Mouse (Mus musculus): ENCODE results near the gene Cdip1. TPM values are rescaled to one million over a fixed set of nuclear protein-coding genes. Genes with fewer than 3 reads are reported as not detected.

Cdip1 gene
- polyA plus RNA-seq, 2 experiments from 2014 or later, result 32.8 to 56.2 TPM

DNA sequence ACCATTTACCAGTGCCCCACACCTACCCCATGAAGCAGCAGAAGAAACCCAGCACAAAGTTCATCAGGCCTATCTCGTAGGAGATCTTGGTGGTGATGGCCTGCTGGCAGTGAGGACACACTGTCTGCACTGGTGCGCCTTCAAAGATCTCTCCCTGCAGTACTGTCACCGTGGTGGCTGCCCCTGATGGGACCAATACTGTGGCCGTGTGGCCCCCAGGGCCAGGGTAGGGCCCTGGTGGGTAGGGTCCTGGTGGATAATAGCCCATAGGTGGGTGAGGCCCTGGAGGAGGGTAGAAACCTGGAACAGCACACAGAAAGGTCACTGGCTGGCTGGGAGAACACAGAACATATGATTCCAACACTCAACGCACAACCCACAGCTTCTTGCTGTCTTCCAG, 21.4 kb downstream of the Cdip1 start:
- ATAC-seq, result no peak

DNA sequence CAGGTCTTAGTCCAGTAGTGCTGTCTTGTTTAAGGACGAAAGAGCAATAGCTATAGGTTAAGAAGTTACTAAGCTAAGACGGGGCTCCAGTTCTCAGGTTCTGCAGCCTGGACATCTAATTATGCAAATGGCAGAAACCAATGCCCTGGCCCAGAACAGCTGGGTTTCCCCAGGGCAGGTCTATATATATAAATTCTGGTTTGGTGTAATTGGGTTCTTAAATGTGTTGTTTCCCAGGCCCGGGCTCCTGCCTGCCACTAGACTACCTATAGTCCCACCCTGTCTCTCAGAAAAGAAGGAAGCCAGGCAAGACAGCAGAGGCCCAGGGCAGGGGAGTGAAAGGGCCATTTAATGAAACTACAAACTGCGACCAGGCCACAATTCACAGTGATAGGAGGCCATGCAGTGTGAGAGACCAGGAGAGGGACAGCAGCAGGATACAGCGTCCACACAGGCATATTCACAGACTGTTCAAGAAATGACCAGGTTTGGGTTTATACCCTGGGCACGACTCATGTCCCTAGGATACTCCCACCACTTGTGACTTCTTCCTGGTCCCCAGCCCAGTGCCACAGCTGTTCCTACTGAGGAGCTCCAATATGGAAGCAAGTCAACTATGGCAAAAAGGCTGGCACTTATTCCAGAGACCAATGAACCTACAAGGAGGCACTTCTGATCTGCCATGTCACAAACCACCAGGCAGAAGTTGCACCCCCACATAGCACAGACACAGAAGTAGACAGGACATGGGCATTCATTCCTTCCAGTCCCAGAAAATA, 22.9 kb downstream of the Cdip1 start:
- no peak for ATAC-seq

DNA sequence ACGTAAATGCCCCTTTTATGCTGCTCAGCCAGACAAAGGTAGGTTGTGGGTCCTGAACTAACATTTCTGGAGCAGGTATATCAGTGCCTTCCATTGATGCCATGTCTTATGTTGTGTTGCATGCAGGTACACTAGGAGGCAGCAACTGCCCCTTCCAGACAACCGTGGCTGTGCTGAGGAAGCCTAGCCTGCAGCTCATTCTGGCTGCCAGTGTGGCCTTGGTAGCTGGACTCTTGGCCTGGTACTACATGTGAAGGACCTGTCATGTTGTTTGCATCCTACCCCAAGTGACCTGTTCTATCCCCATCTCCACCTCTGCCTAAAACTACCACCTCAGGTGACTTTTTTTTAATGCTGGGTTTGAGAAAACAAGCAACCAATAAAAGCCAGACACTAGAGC, 24.2 kb downstream of the Cdip1 start:
- ATAC-seq, result no peak

DNA sequence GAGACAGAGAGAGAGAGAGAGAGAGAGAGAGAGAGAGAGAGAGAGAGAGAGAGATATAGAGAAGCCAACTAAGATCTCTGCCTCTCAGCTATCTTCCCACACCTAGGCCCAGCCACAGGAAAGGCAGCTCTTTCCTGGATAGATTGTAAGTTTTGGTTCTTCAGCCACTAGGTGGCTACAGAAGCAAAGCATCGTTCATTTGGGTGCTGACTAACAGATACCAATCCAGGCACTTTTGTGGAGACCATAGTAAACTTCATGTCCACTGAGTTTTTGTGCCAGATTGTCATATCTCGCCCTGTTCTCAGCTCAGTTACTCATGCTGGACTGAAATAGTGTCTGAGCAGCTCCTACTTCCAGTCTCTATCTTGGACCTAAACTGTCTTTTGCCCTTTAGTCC, 26.8 kb downstream of the Cdip1 start:
- peak; percentile 86 for ATAC-seq

DNA sequence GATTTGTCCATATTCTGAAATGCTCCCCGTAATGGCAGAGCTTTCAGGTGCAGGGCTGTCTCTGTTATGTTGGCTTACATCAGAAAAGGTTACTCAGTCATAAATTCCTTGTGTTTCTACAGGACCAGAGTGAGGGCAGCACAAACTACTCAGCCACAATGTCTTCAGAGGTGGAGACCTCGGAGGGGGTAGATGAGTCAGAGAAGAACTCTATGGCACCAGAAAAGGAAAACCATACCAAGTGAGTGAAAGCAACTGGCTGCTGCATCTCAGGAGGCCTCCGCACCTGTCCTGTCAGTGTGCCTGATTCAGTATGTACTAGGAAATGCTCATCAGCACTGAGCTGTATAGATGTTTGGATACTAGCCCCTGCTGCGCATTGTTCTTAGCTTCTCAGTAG, 27.7 kb downstream of the Cdip1 start:
- no peak for ATAC-seq

DNA sequence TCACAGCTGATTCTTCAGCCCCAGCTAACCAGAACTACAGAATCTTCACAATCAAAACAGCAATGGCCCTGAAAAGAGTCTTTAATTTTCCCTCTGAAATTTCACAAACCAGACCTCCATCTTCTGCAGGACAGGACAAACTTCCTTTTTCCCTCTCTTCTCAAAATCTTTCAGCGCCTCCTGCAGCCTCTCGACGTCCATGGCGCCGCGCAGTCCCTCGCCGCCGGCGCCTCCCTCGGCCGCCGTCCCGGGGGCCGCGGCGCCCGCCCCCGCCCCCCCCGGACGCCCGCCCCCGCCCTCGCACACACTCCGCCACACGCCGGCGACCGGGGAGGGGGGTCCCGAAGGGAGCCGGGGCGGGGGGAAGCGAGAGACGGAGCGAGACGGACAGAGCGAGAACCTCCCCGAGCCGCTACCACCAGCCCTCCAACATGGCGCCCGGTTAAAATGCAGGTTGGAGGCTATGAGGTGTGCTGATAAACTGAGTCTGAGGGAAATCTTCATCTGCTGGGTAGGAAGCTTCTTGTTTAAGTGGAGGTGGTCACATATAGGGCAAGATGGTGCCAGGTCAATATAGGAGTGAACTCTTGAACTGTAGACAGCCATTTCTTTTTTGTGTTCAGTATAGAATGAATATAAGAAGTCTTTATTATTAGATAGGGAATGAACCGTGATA, 33.3 kb downstream of the Cdip1 start:
- peak; percentile 74 for ATAC-seq

DNA sequence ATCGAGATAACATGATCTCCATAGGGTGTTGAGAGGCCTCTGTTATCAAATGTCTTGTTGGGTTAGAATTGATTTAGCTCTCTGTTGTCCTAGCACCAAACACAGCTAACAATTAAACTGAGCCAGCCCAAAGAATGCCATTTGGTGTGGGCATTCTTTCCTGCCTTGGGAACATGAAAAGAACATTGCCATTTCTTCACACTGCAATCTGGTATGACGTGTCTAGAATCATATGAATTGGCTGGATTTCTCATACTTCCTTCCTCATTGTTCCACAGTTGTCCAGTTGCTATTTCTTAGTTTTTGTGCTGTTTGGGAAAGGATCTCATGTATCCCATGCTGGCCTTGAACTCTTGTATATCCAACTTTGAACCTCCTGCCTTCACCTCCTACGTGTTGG, 36.0 kb downstream of the Cdip1 start:
- no peak for ATAC-seq

DNA sequence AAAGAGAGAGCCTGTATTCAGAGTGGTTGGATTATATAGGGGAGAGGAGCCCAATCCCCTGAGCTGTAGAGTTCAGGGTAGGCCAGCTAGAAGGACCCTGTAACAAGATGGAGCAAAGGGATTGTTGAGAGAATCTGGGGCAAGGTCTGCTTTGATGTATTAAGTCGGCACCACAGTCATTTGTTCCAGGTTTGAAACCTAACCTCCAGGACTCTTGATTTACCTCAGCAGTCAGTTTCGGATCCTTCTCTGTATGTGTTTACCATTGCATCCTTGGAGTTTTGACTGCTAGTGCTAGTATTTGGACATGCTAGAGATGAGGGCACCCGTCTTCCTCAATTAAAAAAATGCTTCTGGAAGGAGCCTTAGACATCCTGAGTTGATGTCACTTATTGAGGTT, 37.9 kb downstream of the Cdip1 start:
- no peak for ATAC-seq

DNA sequence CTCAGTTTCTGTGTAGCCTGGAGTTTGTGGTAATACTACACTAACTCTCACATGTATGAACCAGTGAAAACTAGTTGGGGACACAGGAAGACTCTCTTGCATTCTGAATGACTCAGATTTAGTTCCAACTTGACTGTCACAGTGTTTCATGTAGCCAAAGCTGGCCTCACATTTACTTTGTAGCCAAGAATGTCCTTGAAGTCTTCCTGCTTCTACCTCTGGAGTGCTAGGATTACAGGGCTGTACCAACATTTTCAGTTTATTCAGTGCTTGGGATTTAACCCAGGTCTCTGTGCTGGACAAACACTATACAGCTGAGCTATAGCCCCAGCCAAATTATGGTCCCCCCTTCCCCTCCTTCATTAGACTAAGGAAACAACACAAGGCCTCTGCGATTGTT, 47.9 kb downstream of the Cdip1 start:
- no peak for ATAC-seq

DNA sequence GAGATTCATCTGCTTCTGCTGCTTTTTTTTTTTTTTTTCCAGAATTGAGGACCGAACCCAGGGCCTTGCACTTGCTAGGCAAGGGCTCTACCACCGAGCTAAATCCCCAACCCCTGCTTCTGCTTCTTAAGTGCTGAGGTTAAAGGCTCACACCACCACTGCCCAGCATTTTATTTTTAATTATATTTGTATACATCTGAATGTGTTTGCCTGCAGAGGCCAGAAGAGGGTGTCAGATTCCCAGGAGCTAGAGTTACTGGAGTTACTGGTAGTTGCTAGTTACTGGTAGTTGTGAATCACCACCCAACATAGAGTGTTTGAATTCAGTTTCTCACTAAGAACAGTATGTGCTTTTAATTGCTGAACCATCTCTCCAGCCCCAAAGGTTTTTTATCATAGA, 50.1 kb downstream of the Cdip1 start:
- no peak for ATAC-seq

DNA sequence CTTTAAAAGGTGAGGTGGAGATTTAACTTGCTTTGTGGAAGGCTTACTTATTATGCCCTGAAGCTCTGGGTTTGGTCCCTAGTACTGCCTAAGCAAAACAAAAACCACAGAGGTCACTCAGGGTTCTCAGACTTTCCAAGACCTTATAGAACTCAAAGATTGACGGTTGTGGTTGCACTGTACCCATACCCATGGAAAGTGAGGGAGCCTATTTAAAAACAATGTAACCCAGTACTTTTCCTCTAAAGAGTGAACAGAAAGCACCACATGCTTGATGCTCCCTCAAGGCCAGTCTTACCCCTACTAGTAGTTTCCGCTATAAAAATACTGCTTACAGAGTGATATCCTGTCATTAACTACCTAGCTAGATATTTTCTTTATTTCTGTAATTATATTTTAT, 53.8 kb downstream of the Cdip1 start:
- ATAC-seq, result peak; percentile 77

DNA sequence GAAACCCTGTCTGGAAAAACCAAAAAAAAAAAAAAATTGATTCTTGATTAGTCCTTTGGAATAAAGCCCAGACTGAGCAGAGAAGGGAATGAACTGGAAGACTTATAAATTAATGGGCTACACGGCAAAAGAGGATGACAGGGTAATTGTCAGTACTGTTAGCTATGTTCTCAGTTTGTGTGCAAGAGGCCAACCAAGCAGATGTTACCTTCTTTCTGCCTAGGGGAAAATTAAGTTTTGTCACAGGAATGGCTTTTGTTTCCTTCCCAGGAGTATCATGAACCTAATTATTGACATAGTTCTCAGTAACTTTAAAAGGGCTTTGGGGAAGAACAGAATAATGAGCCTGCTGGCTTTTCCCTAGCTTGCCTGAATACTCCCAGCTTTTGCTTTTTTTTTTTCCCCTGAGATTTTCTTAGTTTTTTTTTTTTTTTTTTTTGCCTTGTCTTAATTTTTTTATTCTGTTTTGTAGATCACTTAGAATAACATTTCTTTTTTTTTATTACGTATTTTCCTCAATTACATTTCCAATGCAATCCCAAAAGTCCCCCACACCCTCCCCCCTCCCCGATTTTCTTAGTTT, 59.2 kb downstream of the Cdip1 start:
- no peak for ATAC-seq

DNA sequence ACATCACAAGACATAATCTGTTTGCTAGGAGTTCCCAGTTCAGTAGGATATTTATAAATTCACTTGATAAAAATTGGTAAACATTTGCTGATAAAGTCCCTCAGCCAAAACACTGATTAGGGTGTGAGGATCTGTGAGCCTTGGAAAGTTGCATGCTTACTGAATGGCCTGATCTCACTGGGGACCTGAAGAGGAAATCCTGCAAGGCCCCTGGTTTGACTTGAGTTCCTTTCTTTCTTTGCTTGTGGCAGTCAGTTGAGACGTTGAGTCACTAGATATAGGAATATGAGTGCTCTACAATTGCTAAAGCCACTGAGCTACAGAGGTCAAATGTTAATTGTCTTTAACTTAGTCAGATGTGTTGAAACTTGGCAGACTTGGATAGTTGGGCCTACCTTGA, 62.1 kb downstream of the Cdip1 start:
- ATAC-seq, result no peak

DNA sequence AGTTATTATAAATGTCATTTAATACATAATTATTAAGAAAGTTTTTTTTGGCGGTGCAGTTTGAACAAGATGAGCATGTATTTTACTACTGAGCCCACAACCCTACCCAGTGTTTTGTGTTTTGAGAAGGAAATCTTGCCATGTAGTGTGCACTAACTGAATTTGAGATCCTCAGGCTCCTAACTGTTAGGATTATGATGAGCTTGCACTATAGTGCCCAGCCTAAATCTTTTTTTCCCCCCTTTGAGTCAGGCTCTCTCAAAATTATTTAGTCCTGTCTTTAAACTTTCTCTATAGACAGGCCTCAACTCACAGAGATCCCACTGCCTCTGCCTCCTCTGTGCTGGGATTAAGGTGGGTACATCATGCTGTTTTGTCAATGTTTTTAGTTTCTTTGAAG, 62.6 kb downstream of the Cdip1 start:
- ATAC-seq, result no peak

DNA sequence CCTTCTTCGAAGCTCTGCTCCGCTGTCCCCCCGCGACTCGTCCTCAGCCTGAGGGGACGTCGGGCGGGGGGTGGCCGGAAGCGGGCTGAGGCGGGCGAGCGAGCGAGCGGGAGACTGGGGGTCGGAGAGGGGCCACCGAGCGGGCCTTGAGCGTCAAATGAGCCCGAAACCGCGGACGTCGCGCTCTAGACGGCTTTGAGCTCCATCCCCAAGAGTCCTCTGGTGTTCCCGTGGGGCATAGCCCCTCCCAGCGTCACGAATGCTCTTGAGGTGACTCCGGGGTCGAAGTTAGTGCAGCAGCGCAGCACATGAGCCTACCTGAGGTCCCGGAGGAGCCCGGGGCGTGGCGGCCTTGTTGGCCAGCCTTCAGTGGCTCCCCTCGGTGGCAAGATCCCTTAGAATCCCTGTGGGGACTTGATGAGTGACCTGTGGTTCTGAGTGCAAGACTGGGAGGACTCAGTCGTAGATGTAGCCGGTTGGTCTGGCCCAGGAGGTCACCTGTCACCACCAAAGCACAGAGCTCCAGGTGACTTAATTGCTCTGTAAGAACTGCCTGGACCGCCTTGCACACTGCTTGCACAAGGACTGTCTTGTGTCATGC, 63.5 kb downstream of the Cdip1 start:
- ATAC-seq, result peak; percentile 73

DNA sequence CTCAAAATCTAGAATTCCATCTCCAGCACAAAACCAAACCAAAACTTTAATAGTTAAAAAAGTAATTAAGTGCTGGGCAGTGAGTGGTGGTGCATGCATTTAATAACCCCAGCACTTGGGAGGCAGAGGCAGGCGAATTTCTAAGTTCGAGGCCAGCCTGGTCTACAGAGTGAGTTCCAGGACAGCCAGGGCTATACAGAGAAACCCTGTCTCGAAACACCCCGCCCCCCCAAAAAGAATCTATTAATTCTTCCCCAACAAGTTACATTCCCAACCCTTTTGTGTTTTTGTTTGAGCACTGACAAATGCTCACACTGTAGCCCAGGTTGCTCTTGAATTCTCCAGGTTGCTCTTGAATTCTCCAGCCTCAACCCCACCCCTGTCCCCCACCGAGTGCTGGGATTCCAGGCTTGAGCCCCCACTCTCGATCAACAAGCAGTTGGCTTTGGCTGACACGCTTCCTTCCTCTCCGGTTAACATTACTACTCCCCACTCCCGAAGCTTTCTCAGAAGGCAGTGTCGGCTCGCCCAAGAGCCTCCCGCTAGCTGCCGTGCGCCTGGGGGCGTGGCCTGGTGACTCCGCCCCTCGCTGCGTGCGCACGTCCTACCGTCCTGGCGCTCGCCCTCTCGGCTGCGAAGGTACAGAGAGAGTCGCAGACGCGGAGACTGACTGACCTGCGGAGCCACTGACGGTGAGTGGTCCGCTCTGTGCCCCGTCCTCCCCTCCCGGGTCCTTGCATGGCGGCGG, 64.1 kb downstream of the Cdip1 start, which contains the start of gene Hmox2:
Gene Hmox2 (plus strand): TSS at position 582 of the 748 bp plus-strand sequence.
- peak; percentile 91 for ATAC-seq

DNA sequence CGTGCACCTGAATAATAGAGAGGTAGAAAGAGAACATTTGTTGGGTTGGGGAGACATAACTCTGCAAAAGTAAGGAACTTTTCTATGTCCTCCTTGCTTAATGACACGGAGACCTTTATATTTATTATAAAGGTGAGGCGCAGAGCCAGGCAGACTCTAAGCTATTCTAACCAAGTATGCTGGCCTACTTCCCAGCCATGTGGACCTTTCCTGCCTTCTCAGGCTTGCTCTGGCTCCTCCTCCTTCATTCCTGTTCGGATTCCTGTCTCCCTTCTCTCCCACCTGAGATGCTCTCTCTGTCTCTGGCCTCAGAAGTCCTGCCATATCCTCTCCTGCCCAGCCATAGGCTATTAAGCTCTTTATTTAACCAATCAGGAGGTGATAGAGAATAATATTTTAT, 64.8 kb downstream of the Cdip1 start:
- ATAC-seq, result no peak

DNA sequence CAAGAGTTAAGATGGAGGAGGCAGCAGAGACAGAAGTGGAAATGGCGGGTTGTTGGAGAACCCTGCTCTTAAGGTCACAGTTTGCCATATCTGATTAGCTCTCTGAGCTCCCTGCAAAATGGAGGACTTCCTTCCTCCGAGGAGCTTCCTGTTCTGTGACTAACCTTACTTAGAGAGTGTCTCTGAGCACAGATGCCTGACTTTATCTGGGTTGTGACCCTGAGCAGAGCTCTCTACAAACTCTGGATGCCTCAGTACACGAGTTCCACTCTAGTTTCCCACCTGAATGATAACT, 67.2 kb downstream of the Cdip1 start:
- ATAC-seq, result no peak

DNA sequence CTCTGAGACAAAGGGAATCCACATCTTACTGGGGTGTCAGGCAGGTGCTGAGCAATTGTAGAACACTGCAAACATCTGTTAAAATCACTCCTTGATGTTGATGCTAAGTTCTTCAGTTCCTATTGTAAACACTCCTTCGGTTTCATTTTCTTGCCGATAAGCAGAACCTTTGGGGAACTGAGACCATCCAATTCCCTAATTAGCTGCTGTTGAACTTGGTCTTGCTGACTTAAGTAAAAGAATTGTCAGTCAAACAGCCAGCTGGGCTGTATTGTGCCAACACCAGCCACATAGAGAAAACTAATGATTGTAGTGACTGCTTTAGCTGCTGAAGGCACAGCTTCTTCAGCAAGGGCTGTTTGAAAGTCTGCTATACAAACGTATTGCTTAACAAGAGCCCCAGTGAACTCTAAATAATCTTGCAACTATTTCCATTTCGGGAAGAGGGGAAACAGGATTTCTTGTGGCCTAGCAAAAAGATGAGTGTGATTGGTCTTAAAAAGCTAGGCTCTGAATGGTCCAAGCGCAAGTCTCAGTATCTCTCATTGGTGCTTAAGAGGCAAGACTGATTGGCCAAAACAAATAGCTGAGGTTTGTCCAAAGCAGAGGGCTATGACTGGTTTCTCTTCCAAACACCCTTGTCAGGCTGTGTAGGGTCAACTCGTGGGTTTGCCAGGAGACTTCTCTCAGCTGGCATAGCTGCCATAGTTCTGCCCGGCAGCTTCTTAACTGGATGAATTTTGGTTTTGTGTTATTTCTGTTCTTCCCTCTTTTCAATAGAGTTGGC, 67.8 kb downstream of the Cdip1 start:
- no peak for ATAC-seq

DNA sequence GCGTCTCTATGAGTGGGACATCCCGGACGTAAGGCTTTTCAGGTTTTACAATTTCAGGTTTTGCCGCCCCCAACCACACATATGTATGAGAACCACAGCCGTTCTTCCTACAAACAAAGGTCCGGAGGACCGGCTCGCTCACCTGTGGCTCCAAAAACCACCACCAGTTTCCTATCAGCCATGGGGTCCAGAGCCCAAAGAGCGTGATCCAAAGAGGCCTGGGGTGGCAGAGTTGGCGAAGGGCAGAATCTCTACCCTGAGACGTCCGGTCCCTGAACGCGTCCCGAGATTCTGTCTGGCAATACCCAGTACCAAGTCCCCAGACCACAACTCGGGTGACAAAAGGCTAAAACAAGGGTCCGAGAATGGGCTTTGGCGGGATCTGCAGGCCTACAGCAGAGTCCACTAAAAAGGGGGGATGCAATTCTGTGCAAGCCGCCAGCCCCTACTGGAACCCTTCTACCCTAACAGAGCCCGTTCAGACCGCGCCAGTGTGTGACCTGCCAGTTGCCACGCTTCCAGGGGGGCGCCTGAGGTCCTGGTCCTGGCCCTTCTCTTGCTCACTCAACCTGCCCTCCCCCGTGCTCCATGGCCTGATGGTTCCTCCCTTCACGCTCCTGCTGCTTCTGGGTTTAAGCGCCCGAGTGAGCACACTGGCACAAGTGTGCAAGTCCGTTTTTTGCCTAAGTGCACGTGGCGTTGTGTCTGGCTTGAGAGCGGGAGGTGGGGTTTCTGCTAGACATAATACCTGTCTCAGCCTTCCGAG, 71.2 kb downstream of the Cdip1 start, which contains the start of gene Nmral1:
Gene Nmral1 (minus strand): TSS at position 604 of the 766 bp plus-strand sequence.
- ATAC-seq, result peak; percentile 68

DNA sequence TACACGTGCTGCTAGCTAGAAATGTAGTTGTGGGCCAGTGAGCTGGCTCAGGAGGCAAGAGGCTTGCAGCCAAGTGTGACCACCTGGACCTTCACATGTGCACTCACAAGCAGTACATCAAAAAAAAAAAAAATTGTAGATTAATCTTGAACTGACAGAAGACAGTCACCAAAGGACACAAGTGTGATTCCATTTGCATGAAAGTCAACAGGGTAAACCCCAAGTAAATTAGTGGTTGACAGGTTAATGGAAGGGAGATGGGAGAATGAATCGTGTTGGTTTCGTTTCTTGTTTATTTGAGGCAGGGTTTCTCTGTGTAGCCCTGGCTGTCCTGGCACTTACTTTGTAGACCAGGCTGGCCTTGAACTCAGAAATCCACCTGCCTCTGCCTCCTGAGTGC, 72.2 kb downstream of the Cdip1 start:
- no peak for ATAC-seq

All from CD4-positive, CD25-positive, alpha-beta regulatory T cell, adult 4 months (primary cell).